14 mouse cellular contexts compared by ENCODE assay signal in the genomic region with DNA sequence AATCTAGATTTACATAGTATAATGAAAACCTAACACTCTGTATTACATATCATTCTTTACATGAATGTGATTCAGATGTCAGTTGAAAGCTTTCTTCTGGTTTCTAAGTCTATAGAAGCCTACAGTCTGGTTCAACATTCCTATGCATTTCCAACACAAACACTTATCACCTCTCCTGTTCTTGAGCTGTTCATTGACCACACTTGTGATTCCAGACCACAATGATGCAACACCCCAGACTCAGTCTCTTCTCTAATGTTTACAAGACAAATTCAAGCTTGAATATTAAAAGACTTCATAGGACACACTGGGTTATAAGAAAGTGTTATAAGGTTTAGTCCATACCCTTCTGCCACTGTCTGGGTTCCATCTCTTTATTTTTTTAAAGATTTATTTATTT.
"Had no signal": no experiment of that assay in that cellular context is flagged by ENCODE, and none has a peak within 500 bp of the region (broad histone marks: within the 10 kb centered on the region; RNA-seq: fewer than 3 reads in every experiment).

No protein-coding gene starts in this region.

- H3K4me3 ChIP-seq: midbrain, embryonic 10.5 days; midbrain, embryonic 12.5 days; neural tube, embryonic 12.5 days; stomach, embryonic 15.5 days had no signal

- DNase-seq: lung, embryonic 14.5 days; midbrain, embryonic 14.5 days; right cerebral cortex, postnatal 14 days; thymus, adult 2 months; thymus, postnatal 25 days; thymus, postnatal 4 days had no signal

- H3K9ac ChIP-seq: liver, embryonic 14.5 days; lung, embryonic 14.5 days; midbrain, embryonic 12.5 days; neural tube, embryonic 12.5 days; stomach, embryonic 15.5 days had no signal

- H3K36me3 ChIP-seq: midbrain, embryonic 12.5 days; neural tube, embryonic 12.5 days; stomach, embryonic 15.5 days had no signal

- ATAC-seq: midbrain, embryonic 16.5 days had no signal

- H3K4me2 ChIP-seq: liver, embryonic 11.5 days; lung, embryonic 14.5 days; midbrain, embryonic 12.5 days; neural tube, embryonic 12.5 days; stomach, embryonic 15.5 days had no signal

- H3K27ac ChIP-seq: liver, embryonic 14.5 days; midbrain, embryonic 10.5 days; midbrain, embryonic 12.5 days; neural tube, embryonic 12.5 days; stomach, embryonic 15.5 days; stomach, postnatal 0 days had no signal

- H3K9me3 ChIP-seq: midbrain, embryonic 10.5 days; midbrain, embryonic 12.5 days; neural tube, embryonic 12.5 days; stomach, embryonic 15.5 days had no signal

- H3K27me3 ChIP-seq: midbrain, embryonic 12.5 days; neural tube, embryonic 12.5 days; stomach, embryonic 15.5 days had no signal
